Mouse (Mus musculus) B cell, adult 2 months (primary cell): Measurements from ENCODE around the gene Dand5.

ENCODE experiments used
- DNase-seq, 2 experiments: peaks; one replicate each; pipeline ENCODE4 v3.0.0; 2022

The Dand5 gene

DNA sequence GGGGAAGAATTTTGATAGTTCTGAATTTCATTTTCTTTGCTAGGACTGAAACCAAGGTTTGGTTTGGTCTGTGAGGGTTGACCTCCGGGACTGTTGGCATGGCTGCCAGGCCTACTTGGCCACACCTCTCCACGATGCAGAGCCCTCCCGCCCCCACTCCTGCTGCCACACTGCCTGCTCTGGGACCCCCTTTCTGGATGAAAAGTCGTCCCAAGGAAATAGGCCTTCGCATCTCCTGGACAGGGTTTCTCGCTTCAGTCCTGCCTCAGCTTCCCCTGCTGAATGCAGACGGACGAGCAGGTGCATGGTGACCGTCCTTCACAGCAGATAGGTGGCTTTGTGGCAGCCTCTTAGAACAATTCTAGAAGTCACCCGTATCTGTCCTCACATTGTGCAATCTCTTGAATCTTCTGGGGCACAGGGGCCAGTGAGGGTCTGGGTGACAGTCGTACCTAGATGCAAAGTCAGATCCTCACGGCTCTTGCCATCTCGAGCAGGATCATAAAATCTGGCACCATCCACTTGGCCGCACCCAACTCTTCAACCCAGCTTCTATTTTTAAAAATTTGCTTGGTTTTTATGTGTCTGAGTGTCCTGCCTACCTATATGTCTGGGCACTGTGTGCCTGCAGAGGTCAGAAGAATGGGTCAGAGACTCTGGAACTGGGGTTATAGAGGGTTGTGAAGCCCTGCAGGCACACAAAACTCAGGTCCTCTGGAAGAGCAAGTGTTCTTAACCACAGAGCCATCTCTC, 54.1 kb downstream of the Dand5 start:
- DNase-seq = no peak

DNA sequence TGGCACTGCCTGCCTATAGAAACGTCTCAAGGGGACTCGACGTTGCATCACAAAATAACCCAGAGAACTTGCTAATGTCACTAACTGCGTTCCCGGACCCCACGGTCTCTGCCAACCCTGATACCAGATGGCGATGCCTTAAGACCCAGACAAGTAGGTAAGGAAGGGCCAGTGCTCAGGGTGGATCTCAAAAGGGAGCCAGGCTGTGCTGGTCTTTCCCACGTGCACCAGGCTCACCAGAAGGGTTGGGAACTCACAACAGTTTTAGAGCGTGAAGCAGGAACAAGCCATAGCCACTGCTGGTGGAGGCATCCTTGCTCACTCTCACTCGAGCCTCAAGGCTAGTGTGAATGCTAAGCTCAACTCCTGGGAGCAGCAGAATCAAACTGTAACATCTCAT, 55.4 kb downstream of the Dand5 start:
- DNase-seq = no peak

- no peak for DNase-seq
These were observed 56.2 kb downstream of the Dand5 start for GRCm38 (mm10) chr8:84766422-84766821.

DNA sequence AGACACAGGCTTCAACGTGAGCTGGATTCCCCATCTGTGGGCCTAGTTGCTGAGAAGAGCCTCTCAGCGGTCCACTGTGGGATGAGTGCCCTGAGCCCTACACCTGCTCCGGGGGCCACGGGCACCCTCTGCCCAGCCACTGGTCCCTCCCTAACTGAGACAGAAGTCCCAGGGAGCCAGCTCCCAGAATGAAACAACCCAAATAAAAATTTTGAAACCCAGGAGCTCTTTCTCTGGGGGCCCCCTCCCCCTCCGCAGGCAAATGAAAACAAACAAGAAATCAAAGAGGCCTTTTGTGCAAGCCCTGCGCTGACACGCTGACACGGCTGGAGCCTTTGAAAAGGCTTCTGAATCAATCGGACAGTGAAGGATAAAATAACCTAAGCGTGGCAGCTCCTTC, 57.0 kb downstream of the Dand5 start:
- DNase-seq = no peak
